Mouse (Mus musculus): ENCODE results near the gene Sprn.

- no peak for TF ChIP-seq POLR2A (IDR thresholded peaks at IDR 0.05; ENCODE audit: low read depth, low read length)
- no peak for TF ChIP-seq CTCF (conservative IDR thresholded peaks at IDR 0.05; ENCODE audit: insufficient read depth, insufficient read length, low read depth, low read length)
Measured at GRCm38 (mm10) chr7:140194031-140194430, 39.4 kb upstream of the Sprn start.

Measured in kidney, adult 2 months (tissue).